Mouse (Mus musculus): ENCODE measurements around the gene Cpeb3. TPM values are rescaled to one million over a fixed set of nuclear protein-coding genes. Genes with fewer than 3 reads are reported as not detected.

Cpeb3 gene
- total RNA-seq, 2 experiments from 2014 or later: 42.5 to 42.8 TPM

DNA sequence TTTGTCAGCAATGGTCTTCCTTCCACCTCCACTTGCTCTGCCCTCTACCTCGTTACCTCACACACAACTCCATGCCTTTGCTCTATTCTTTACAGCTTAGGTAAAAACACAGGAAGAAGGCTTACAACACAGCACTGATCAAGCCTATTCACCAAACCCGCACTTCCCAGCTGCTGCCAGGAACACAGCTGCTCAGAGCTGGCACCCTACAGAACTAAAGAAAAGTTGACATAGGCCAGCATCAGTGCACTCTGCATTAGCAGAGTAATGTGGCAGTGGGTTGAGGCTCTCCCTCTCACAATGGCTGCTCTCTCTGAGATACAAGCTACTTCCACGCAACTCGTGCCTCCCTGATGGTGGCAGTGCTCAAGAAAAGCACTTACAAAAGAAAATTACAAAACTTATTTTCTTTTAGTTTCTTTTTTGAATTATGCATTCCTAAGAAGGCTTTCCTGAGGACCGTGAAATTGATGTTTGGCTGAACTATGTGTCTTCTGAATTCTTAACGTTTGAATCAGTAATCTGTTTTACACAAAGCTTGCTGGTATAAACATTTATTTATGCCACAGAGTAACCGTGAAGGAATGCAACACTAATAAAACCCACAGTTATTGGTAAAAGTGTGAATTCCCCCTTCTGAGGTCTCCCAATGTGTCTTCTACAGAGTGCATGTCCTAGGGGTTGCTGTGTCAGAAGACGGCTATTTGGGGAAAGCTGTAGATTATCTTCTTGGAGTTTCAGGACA lies 151.1 kb downstream of the Cpeb3 start:
- ATAC-seq (replicated peaks; ENCODE audit: low FRiP score, poor library complexity, severe bottlenecking): no peak

DNA sequence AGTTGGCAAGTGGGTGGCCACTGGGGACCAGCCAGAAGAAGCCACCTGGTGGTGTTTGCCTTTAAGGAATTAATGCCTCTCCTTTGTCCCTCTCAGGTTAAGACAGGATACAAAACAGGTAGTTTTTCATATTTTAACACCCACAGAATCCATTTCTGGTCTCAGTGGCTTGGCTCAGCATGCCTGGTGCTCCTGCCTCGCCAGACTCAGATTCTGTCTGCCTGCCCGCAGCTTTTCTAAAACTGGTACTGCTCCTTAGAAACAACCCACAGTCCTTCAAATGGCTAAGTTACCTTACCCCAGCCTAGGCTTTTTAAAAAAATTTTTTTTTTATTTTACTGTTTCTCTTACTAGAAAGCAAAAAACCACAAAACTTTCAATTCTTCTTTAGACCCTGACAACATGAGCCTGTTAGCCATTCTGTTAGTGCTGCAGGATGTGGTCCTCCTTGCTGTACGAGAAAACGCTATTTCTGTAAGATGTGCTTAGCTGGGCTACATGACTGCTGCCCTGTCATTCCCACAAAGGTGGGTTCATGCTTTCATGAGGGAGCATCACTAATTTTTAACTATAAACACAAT lies 152.3 kb downstream of the Cpeb3 start:
- ATAC-seq (replicated peaks; ENCODE audit: low FRiP score, poor library complexity, severe bottlenecking): no peak

DNA sequence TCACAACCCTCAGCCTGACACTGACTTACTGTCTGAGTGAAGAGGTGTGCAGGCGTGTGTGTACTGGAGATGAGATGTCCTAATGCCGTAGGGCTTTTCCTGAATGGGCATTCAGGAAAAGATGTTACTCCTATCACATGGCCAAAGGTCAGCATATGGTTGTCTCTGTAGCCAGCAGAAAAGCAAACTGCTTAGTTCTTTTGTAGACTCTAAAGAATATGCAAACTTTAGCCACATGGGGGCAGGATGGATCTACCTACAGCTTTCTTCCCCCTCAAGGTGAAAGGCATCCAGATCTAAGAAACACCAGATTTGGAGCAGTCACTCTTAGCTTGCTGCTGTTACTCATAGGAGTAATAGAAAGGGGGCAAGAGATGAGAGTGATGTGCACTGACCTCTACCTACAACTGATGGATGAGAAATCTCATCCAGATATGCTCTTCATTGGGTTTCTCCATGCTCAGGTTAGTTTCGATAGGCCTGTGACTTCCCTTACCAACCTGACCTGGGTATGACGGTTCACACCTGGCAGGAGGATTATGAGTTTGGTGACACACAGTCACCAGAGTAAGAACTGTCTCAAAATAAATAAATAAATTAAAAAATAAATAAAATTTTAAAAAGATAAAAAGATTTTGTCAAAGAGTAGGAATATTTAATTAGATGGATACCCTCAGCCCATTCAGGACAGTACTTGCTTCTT lies 157.6 kb downstream of the Cpeb3 start:
- peak; percentile 81 for ATAC-seq (replicated peaks; ENCODE audit: low FRiP score, poor library complexity, severe bottlenecking)

DNA sequence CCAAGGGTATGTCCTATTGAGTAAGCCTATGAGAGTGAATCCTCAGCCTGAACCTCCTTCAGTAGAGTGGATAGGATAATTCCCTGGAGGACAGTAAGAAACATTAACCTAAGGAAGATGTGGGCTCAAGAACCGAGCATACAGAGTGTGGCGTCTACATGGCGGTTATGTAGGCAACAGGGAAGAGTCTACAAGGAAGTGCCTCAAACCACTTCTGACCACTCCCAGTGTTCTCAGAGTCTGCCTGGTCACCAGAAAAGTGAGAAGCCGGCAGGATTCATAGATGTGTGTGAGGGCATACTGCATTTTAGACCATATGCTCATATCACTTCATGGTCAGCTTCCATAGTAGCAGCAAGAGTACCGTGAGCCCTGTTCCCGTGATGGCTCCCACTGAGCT lies 159.9 kb downstream of the Cpeb3 start:
- no peak for ATAC-seq (replicated peaks; ENCODE audit: low FRiP score, poor library complexity, severe bottlenecking)

DNA sequence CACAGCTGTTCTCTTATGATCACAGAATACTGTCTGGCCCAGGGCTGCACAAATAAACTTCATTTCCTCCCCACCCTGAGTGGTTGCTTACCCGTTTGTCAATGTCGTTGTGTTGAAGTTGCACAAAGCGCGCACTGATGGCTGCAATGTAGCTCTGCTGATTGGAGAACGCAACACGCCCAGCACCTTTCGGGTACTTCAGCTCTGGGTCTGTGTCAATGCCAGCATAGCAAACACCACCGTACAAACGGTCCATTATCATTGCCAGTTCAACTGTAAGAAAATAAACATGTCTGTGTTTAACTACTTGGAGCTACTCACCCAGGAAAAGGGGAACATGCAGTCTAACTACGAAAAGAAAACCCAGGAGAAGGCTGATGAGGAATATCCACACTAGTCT lies 164.0 kb downstream of the Cpeb3 start:
- ATAC-seq (replicated peaks; ENCODE audit: low FRiP score, poor library complexity, severe bottlenecking): no peak

DNA sequence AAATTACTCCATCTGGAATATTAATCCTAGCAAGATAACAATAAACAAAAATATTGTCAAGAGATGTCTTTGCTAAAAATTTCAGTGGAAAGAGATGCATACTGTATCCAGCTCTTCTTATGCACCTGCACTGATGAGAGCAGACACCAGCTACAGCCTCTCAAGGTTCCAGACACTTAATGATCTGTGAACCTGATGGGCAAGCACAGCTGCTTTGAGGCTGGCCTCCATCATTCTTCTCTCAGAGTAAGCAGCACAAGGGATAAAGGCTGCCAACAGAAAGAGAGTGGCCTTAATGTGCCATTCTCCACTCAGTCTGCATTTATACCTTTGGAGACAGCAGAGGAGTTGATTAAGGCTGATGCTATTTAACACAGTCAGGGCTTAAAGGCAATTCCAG lies 167.5 kb downstream of the Cpeb3 start:
- no peak for ATAC-seq (replicated peaks; ENCODE audit: low FRiP score, poor library complexity, severe bottlenecking)

DNA sequence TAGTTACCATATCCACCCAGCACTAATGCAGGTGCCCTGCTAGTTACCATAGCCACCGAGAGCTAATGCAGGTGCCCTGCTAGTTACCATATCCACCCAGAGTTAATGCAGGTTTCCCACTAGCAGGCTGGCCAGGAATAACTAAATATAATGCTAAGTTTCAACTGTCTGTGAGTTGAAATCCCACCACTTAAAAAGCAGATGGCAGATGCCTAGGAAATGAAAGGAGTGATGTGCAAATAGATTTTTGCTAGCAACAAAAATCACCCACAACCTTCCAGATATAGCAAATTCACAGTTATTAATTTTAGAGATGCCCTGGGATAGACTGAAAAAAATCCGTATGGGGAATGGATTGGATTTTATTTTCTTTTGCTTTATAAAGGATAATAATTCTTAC lies 176.0 kb downstream of the Cpeb3 start:
- ATAC-seq (replicated peaks; ENCODE audit: low FRiP score, poor library complexity, severe bottlenecking): no peak

DNA sequence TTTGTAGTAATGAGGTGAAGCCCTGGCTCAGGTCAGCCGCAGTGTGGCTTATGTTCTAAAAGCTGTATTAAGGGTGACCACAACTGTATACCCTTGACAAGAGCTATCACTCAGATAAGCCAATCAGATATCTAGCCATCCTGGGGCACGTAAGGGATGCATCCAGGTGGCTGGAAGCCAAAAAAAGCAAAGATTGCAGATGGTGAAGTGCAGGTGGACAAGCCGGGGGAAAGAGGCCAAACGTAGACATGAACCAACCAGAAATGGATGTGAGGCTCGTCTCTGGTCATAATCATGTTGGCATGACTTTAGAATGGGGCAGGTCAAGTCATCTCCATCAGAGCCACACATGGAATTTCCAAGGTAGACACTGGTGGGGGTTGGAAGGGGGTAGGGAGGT lies 177.0 kb downstream of the Cpeb3 start:
- ATAC-seq (replicated peaks; ENCODE audit: low FRiP score, poor library complexity, severe bottlenecking): no peak

DNA sequence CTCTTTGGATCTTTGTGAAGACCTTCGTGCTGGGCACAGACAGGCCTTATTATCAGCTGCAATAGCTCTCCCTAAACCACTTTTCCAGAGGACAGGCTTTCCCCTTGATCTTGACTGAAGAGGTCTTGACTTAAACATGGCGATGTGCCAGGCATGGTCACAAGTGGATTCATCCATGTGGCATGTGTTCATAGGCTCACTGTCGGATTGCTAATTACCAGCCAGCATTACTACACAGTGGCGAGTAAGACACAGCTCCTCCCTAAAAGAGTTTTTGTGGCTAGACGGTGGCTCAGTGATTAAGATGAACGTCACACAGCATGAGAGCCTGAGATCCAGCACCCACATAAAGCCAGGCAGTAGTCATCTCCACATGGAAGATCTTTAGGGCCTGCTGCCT lies 178.6 kb downstream of the Cpeb3 start:
- no peak for ATAC-seq (replicated peaks; ENCODE audit: low FRiP score, poor library complexity, severe bottlenecking)

DNA sequence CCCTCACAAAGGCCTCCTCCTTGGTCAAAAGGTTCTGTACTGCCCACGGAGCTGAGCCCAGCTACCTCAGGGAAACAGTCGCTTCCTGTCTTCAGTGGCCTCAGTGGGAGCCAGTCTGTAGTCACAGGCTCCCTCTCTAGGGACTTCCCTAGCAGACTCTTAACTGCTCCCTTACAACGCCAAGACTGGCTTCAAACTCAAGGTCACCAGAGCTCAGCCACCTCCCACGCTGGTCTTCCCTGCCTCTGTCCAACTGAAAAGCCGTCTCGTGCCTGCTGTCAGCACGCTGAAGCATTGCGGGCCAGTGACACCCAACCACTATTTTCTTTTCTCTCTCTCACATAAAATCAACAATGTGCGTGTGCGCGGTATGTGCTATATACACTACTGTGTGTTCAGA lies 182.0 kb downstream of the Cpeb3 start:
- no peak for ATAC-seq (replicated peaks; ENCODE audit: low FRiP score, poor library complexity, severe bottlenecking)

DNA sequence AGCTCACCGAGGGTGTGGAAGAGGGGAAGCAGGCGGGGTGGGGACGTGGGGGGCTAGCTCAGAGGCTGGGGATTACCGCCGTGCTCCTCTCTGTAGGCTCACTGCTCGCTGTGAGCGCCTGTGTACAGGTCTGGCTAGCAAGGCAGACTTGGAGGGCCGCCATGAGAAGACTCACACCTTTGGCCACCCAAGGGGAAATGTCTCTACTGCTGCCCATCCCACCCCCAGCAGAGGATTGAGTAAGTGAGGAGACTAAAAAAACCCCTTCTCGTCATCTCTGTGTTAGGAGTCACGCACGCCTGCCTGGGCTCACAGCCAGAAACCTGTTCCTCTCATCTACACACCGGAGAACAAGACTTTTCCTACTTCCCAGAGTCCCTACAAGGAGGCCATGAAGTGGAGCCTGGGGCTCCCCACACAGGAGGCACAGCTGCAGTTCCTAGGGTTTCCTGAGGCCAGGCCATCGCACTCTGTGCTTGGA lies 182.5 kb downstream of the Cpeb3 start:
- ATAC-seq (replicated peaks; ENCODE audit: low FRiP score, poor library complexity, severe bottlenecking): no peak

DNA sequence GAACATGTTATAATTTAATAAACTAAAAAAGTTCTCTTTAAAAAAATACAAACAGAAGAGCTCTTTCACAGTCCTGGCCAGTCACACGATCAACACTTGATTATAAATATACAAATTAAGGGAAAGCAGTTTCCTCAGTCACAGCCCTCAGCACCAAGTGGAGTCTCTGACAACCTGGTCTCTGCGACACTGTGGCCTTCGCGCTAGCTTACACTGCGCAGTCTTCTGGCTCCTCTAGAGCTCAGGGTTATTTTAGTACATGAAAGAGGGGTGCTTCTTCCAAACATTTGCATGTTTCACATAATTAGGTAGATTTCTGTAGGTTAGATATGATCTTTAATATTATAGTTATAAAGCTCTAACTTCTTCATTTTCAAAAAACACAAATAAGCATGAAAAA lies 186.3 kb downstream of the Cpeb3 start:
- no peak for ATAC-seq (replicated peaks; ENCODE audit: low FRiP score, poor library complexity, severe bottlenecking)

DNA sequence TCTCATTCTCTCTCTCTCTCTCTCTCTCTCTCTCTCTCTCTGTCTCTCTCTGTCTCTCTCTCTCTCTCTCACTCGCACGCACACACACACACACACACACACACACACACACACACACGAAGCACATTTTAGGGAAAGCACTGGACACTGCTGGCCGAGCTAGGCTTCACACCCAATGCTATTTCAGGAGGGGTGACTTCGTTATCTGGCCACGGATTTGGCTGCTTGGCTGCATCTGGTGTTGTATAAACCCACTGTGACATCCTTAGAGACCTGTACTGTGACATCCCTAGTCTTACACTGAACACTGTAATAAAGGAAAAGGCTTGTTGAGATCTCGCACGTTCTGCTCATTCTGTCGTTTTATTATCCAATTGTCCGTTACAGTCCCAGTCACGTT lies 187.4 kb downstream of the Cpeb3 start:
- no peak for ATAC-seq (replicated peaks; ENCODE audit: low FRiP score, poor library complexity, severe bottlenecking)

DNA sequence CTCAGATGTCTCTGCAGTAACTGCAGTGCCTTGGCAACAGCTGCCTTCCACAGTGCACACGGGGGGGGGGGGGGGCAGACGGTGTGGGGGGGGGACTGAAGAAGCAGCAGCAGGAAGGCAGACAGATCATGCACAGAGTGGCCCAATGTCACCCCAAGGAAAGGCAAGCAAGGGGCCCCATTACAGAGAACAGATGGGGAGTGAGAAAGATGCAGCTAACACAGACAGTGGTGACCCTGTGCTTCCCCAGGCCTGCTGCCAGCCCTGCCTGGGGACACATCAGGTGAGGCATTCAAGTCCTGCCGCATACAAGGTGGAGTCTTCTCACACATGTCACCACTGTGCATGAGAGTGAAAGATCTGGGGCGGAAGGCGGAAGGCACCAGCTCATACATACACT lies 187.9 kb downstream of the Cpeb3 start:
- ATAC-seq (replicated peaks; ENCODE audit: low FRiP score, poor library complexity, severe bottlenecking): no peak

DNA sequence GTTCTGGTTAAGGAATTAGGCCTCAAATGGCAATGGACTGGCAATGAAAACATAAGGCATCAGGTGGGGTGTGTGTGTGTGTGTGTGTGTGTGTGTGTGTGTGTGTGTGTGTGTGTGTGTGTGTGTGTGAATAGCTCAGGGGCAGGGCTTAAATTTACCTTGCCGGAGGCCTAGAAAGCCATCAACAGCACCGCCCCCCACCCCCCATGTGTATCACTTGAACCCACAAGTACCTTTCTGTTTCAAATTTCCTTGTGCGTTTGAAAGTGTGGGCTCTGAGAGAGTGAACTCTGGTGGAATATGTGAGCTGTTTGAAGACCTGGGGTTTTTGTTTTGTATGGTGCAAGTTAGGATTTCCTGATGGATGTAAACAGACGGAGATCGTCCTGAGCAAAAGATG lies 189.5 kb downstream of the Cpeb3 start:
- ATAC-seq (replicated peaks; ENCODE audit: low FRiP score, poor library complexity, severe bottlenecking): no peak

DNA sequence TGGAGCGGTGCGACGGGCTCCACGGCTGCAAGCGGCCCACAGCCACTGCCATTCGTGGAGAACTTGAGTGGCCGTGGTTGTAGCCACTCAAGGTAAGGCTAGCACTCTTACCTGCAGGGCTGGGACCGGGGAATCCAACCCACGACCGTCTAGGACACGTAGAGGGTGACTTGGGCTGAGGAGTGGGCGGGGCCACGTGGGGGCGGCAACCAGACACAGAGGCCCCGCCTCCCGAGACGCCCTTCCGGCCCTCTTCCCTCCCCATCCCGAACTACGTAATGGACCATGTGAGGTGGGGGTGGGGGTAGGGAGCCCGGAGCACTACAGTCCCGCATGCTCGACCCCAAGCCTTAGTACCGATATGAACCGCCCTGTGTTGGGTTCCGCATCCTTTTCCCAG lies 190.0 kb downstream of the Cpeb3 start:
- ATAC-seq (replicated peaks; ENCODE audit: low FRiP score, poor library complexity, severe bottlenecking): peak; percentile 79

DNA sequence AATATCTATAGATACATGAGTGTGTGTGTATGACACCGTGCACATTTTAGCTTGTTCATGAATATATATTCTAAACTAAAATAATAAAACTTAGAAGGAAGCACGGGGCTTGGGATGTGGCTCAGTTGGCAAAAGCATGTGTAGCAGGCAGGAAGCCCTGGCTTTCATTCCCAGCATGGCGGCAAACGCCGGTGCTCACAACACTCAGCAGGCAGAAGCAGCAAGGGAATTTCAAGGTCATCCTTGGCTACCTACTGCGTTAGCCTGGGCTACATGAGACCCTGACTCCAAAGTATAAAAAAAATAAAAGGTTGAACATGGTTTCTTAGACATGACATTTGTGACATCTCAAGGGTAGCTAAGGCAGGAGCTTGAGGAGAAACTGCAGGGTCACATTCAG lies 191.5 kb downstream of the Cpeb3 start:
- ATAC-seq (replicated peaks; ENCODE audit: low FRiP score, poor library complexity, severe bottlenecking): no peak

DNA sequence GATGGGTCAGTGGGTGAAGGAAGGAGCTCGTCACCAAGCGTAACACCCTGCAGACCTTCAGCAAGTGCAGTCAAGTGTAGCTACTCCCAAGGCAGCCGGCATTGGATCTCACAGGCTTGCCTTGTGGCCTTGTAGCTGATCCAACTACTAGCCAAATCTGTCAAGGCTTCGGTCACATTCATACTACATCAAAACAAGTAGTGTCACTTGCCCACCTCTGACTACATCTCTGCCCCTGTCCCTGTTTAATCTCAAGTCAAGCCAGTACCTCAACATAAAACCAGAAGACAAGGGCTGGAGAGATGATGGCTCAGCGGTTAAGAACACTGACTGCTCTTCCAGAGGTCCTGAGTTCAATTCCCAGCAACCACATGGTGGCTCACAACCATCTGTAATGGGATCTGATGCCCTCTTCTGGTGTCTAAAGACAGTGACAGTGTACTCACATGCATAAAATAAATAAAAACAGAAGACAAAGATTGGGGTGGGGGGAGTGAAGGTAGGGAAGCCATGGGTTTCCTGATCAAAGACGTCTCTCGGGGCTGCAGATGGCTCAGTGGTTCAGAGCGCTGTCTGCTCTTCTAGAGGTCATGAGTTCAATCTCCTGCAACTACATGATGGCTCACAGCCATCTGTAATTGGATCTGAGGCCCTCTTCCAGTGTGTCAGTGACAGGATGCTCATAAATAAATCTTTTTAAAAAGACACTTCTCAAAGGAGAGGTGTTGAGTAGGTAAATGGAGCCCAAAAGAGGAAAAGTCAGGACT lies 194.0 kb downstream of the Cpeb3 start:
- ATAC-seq (replicated peaks; ENCODE audit: low FRiP score, poor library complexity, severe bottlenecking): no peak

DNA sequence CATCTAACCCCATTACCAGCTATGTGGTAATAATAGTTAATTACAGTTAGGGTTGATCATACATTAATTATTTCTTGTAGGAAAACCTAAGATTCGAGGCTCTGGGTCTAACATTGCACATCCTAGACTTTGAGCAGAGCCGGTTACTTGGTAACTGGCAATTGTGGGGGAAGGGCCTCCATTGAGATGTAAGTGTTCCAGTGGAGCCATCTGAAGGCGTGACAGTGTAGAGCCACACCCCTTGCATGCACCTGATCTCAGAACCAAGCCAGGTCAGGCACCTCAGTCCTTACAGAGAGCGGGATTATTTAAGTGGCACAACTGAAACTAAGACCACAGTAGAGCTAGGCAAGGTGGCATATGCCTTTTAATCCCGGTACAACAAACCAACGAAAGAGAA lies 194.9 kb downstream of the Cpeb3 start:
- no peak for ATAC-seq (replicated peaks; ENCODE audit: low FRiP score, poor library complexity, severe bottlenecking)

DNA sequence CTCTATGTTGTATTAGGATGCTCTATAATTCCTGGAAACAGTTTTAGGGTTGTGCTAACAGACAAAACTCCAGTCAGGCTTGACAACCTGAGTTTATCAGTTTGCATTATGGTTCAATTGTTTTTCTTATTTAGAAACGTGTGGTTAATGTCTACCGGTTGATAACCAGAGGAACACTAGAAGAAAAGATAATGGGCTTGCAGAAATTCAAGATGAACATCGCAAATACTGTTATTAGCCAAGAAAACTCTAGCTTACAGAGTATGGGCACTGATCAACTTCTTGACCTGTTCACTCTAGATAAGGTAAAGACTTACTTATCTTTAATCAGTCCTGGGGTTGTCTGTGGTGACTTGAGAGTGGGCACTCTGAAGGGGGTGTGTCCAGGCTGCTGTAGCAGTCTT lies 198.5 kb downstream of the Cpeb3 start:
- ATAC-seq (replicated peaks; ENCODE audit: low FRiP score, poor library complexity, severe bottlenecking): no peak

DNA sequence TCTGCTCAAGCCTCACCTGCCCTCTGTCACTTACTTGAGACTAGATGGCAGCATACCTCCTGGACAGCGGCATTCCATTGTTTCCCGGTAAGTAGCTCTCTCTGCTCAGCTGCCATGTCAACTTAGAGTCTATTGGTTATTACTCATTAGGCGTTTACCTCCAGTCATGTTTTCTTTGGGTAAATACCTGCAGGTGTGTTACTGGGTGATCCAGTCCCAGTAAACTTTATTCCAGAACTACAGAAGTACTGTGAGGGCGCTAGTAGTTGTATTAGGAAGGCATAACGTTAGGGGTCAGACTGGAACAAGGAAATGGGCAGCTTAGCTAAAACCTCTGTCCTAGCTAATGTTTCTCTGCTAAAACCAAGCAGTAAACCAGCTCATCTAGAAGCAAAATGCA lies 203.8 kb downstream of the Cpeb3 start:
- ATAC-seq (replicated peaks; ENCODE audit: low FRiP score, poor library complexity, severe bottlenecking): no peak
